ENCODE assay signal across 9 mouse cellular contexts in the genomic region with DNA sequence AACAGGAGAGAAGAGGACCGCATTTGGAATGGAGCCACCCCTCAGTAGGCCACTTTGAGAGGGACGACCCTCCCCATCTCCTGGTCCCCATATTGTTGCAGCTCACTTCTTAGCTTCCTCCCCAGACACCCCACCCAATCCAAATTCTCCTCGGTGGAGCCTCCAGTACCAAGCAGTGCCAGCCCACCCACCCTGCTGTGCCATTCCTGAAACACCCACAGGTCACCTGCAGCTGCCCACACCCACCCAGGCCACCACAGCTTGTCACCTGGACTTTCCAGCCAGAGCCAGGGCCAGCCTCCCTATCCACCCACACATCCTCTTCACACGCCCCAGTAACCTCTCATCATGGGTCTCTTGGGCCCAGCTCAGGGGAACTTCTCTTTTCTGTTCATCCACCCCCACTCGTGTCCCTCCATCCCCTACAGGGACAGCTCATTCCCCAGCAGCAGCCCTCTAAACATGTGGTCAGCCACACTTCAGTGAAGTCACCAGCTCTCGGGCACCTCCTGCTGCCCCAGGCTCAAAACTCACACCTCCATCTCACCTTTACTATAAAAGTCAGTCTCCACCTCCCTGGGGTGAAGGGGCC. TPM values are rescaled to one million over a fixed set of nuclear protein-coding genes. Genes with fewer than 3 reads are reported as not detected.
DNase-seq lines count a peak whose midpoint lies in the region; ATAC-seq and TF ChIP-seq lines count a peak whose summit lies in the region.
"Had no signal": no experiment of that assay in that cellular context is flagged by ENCODE, and none has a peak within 500 bp of the region (broad histone marks: within the 10 kb centered on the region; RNA-seq: fewer than 3 reads in every experiment).

No protein-coding gene starts in this region.

- H3K27ac ChIP-seq in embryonic facial prominence, embryonic 10.5 days (replicated peaks), result no peak overlapping the region
- H3K27ac ChIP-seq in intestine, embryonic 16.5 days (ENCODE audit: low read length), result no peak overlapping the region
- peak overlapping the region; percentile 84; the same call in 1 of the 2 replicates for H3K27ac ChIP-seq in midbrain, postnatal 0 days (ENCODE audit: low read depth, low read length)

- ATAC-seq in intestine, embryonic 16.5 days, result no peak
- no peak for ATAC-seq in midbrain, postnatal 0 days (ENCODE audit: low FRiP score)

- H3K9me3 ChIP-seq in embryonic facial prominence, embryonic 10.5 days, result no peaks in the 10 kb centered on the region
- H3K9me3 ChIP-seq in intestine, embryonic 16.5 days (ENCODE audit: control insufficient read depth, low read length), result no peaks in the 10 kb centered on the region
- no peaks in the 10 kb centered on the region for H3K9me3 ChIP-seq in midbrain, postnatal 0 days (ENCODE audit: low read length)

- H3K4me1 ChIP-seq in embryonic facial prominence, embryonic 10.5 days, result peaks cover 32% of the 10 kb centered on the region
- peaks cover 15% of the 10 kb centered on the region for H3K4me1 ChIP-seq in intestine, embryonic 16.5 days (ENCODE audit: control insufficient read depth, insufficient read depth, low read length)
- H3K4me1 ChIP-seq in midbrain, postnatal 0 days (ENCODE audit: insufficient read depth, low read length), result peaks cover 3% of the 10 kb centered on the region; the same call in 1 of the 2 replicates

- no peak overlapping the region for H3K9ac ChIP-seq in intestine, embryonic 16.5 days (ENCODE audit: low read depth, low read length)
- peak overlapping the region; percentile 86 for H3K9ac ChIP-seq in midbrain, postnatal 0 days (replicated peaks; ENCODE audit: low read length, poor library complexity, severe bottlenecking)

- peaks cover 76% of the 10 kb centered on the region for H3K27me3 ChIP-seq in embryonic facial prominence, embryonic 10.5 days (replicated peaks; ENCODE audit: low read depth, poor library complexity, severe bottlenecking)
- peaks cover 15% of the 10 kb centered on the region; the same call in 1 of the 2 replicates for H3K27me3 ChIP-seq in intestine, embryonic 16.5 days (replicated peaks; ENCODE audit: control insufficient read depth, insufficient read depth, low read length)
- no peaks in the 10 kb centered on the region for H3K27me3 ChIP-seq in midbrain, postnatal 0 days (ENCODE audit: insufficient read depth, low read length)

- peaks cover 5% of the 10 kb centered on the region; the same call in 1 of the 2 replicates for H3K36me3 ChIP-seq in embryonic facial prominence, embryonic 10.5 days (replicated peaks)
- no peaks in the 10 kb centered on the region for H3K36me3 ChIP-seq in intestine, embryonic 16.5 days (ENCODE audit: control insufficient read depth, insufficient read depth, low read length)
- H3K36me3 ChIP-seq in midbrain, postnatal 0 days (ENCODE audit: insufficient read depth, low read length), result peaks cover 31% of the 10 kb centered on the region

- H3K4me3 ChIP-seq in embryonic facial prominence, embryonic 10.5 days, result peak overlapping the region; percentile 64
- no peak overlapping the region for H3K4me3 ChIP-seq in intestine, embryonic 16.5 days (ENCODE audit: low read length)
- peak overlapping the region; percentile 76 for H3K4me3 ChIP-seq in midbrain, postnatal 0 days (ENCODE audit: low read depth, low read length)

- H3K4me2 ChIP-seq in intestine, embryonic 16.5 days (ENCODE audit: low read depth, low read length), result peak overlapping the region; percentile 98; the same call in 1 of the 2 replicates
- H3K4me2 ChIP-seq in midbrain, postnatal 0 days (ENCODE audit: low read depth, low read length, poor library complexity, severe bottlenecking), result peak overlapping the region; percentile 94

- peak; percentile 30 for DNase-seq in kidney, adult 11 months
- no peak for DNase-seq in kidney, postnatal 14 days
- DNase-seq in embryonic facial prominence, embryonic 10.5 days (ENCODE audit: low spot score), result no peak
- DNase-seq in midbrain, postnatal 0 days (ENCODE audit: low spot score), result no peak
- DNase-seq in frontal cortex, adult 2 months (ENCODE audit: extremely low spot score in 1 of 2, low spot score in 1 of 2), result no peak
- DNase-seq in gastrocnemius, adult 8-10 months (ENCODE audit: low spot score in 2 of 2), result no peak
- DNase-seq in ovary, postnatal 14 days (ENCODE audit: low spot score), result no peak

- peak; percentile 39 for TF ChIP-seq CTCF in midbrain, postnatal 0 days (IDR thresholded peaks at IDR 0.05)

- 15% methylated on average over 6 of the region's 6 CpGs for WGBS in embryonic facial prominence, embryonic 10.5 days
- WGBS in intestine, embryonic 16.5 days, result 27% methylated on average over 6 of the region's 6 CpGs
- 16% methylated on average over 6 of the region's 6 CpGs for WGBS in midbrain, postnatal 0 days

RNA-seq across cellular contexts. Expression of a gene that starts 1.8 kb away (rescaled TPM):
- polyA plus RNA-seq in embryonic facial prominence, embryonic 10.5 days (2016; fragmentation: Nextera tagmentation; extraction: Ambion mirVana), result 0.80 and 0.97 TPM in 2 replicates
- polyA plus RNA-seq in intestine, embryonic 16.5 days (2015; fragmentation: Nextera tagmentation; extraction: Ambion mirVana), result 1.2 and 1.5 TPM in 2 replicates
- 48.1 and 60.3 TPM in 2 replicates for total RNA-seq in midbrain, postnatal 0 days (2014; rRNA removed)
- 33.9 and 39.2 TPM in 2 replicates for polyA plus RNA-seq in midbrain, postnatal 0 days (2015; fragmentation: Nextera tagmentation; extraction: Ambion mirVana)
- polyA plus RNA-seq in frontal cortex, adult 2 months (2012; rRNA removed), result 130 and 138 TPM in 2 replicates
- under 1 TPM; 0.17 to 0.43 (median 0.34) TPM for total RNA-seq in gastrocnemius, adult 8-10 months (2022)

RNA-seq across cellular contexts. Expression of a gene that starts 5.1 kb away (rescaled TPM):
- polyA plus RNA-seq in embryonic facial prominence, embryonic 10.5 days (2016; fragmentation: Nextera tagmentation; extraction: Ambion mirVana), result 1.5 and 1.8 TPM in 2 replicates
- 6.7 and 7.1 TPM in 2 replicates for polyA plus RNA-seq in intestine, embryonic 16.5 days (2015; fragmentation: Nextera tagmentation; extraction: Ambion mirVana)
- total RNA-seq in midbrain, postnatal 0 days (2014; rRNA removed), result 3.2 and 3.9 TPM in 2 replicates
- 3.5 and 3.8 TPM in 2 replicates for polyA plus RNA-seq in midbrain, postnatal 0 days (2015; fragmentation: Nextera tagmentation; extraction: Ambion mirVana)
- polyA plus RNA-seq in frontal cortex, adult 2 months (2012; rRNA removed), result 4.8 and 5.4 TPM in 2 replicates
- 1 to 10 TPM in 2 of 4 experiments, under 1 TPM in 2; 0.53 to 1.3 (median 0.99) TPM for total RNA-seq in gastrocnemius, adult 8-10 months (2022)

RNA-seq across cellular contexts. Expression of a gene that starts 50.6 kb away (rescaled TPM):
- not detected in 2 replicates for polyA plus RNA-seq in embryonic facial prominence, embryonic 10.5 days (2016; fragmentation: Nextera tagmentation; extraction: Ambion mirVana)
- not detected in 2 replicates for polyA plus RNA-seq in intestine, embryonic 16.5 days (2015; fragmentation: Nextera tagmentation; extraction: Ambion mirVana)
- total RNA-seq in midbrain, postnatal 0 days (2014; rRNA removed), result not detected in 2 replicates
- not detected in 2 replicates for polyA plus RNA-seq in midbrain, postnatal 0 days (2015; fragmentation: Nextera tagmentation; extraction: Ambion mirVana)
- 0.82 and 0.99 TPM in 2 replicates for polyA plus RNA-seq in frontal cortex, adult 2 months (2012; rRNA removed)
- total RNA-seq in gastrocnemius, adult 8-10 months (2022), result not detected
- total RNA-seq: MEL had no signal

RNA-seq across cellular contexts. Expression of a gene that starts 54.6 kb away (rescaled TPM):
- polyA plus RNA-seq in embryonic facial prominence, embryonic 10.5 days (2016; fragmentation: Nextera tagmentation; extraction: Ambion mirVana), result 0.16 TPM in 1 of 2 replicates, not detected in the other
- not detected in 2 replicates for polyA plus RNA-seq in intestine, embryonic 16.5 days (2015; fragmentation: Nextera tagmentation; extraction: Ambion mirVana)
- total RNA-seq in midbrain, postnatal 0 days (2014; rRNA removed), result not detected in 2 replicates
- not detected in 2 replicates for polyA plus RNA-seq in midbrain, postnatal 0 days (2015; fragmentation: Nextera tagmentation; extraction: Ambion mirVana)
- polyA plus RNA-seq in frontal cortex, adult 2 months (2012; rRNA removed), result not detected in 2 replicates
- not detected for total RNA-seq in gastrocnemius, adult 8-10 months (2022)

Comparison
In these comparisons a context has a peak if more than half of its experiments do, and no peak if none do; other contexts are left out.
1. RNA of a gene that starts 1.8 kb away (polyA plus RNA-seq): 130 to 138 TPM in frontal cortex, adult 2 months and 33.9 to 39.2 TPM in midbrain, postnatal 0 days; 1.2 to 1.5 TPM in intestine, embryonic 16.5 days and 0.80 to 0.97 TPM in embryonic facial prominence, embryonic 10.5 days; every median in the first group is over 10 times any median in the second.